Mouse (Mus musculus): ENCODE data around the gene Akap12.

Akap12 gene

GRCm38 (mm10) chr10:4357435-4357834 lies 91.3 kb downstream of the Akap12 start:
- DNase-seq (ENCODE audit: low spot score), result no peak

GRCm38 (mm10) chr10:4364618-4365017 lies 98.4 kb downstream of the Akap12 start:
- no peak for DNase-seq (ENCODE audit: low spot score)

GRCm38 (mm10) chr10:4370105-4370504 lies 103.9 kb downstream of the Akap12 start:
- DNase-seq (ENCODE audit: low spot score), result no peak

GRCm38 (mm10) chr10:4372011-4372410 lies 105.8 kb downstream of the Akap12 start:
- DNase-seq (ENCODE audit: low spot score), result peak; percentile 73

- DNase-seq (ENCODE audit: low spot score), result no peak
Observed at GRCm38 (mm10) chr10:4373558-4373957, 107.4 kb downstream of the Akap12 start.

GRCm38 (mm10) chr10:4374239-4374638 lies 108.1 kb downstream of the Akap12 start:
- no peak for DNase-seq (ENCODE audit: low spot score)

- DNase-seq (ENCODE audit: low spot score), result no peak
Observed at GRCm38 (mm10) chr10:4374734-4375133, 108.6 kb downstream of the Akap12 start.

GRCm38 (mm10) chr10:4375267-4375666 lies 109.1 kb downstream of the Akap12 start:
- no peak for DNase-seq (ENCODE audit: low spot score)

- no peak for DNase-seq (ENCODE audit: low spot score)
Observed at GRCm38 (mm10) chr10:4376461-4376860, 110.3 kb downstream of the Akap12 start.

- DNase-seq (ENCODE audit: low spot score), result no peak
Observed at GRCm38 (mm10) chr10:4376931-4377330, 110.8 kb downstream of the Akap12 start.

GRCm38 (mm10) chr10:4380748-4381147 lies 114.6 kb downstream of the Akap12 start:
- no peak for DNase-seq (ENCODE audit: low spot score)

- no peak for DNase-seq (ENCODE audit: low spot score)
Observed at GRCm38 (mm10) chr10:4384244-4384643, 118.1 kb downstream of the Akap12 start.

GRCm38 (mm10) chr10:4386609-4387591 lies 120.7 kb downstream of the Akap12 start:
- peak; percentile 98 for DNase-seq (ENCODE audit: low spot score)

GRCm38 (mm10) chr10:4387701-4388383 lies 121.7 kb downstream of the Akap12 start, which contains the start of gene Zbtb2:
Gene Zbtb2, minus strand, starts transcription at chr10:4388108.
- peak; percentile 74 for DNase-seq (ENCODE audit: low spot score)

GRCm38 (mm10) chr10:4388384-4388745 lies 122.2 kb downstream of the Akap12 start:
- DNase-seq (ENCODE audit: low spot score), result no peak

GRCm38 (mm10) chr10:4389036-4389435 lies 122.9 kb downstream of the Akap12 start:
- no peak for DNase-seq (ENCODE audit: low spot score)

- DNase-seq (ENCODE audit: low spot score), result no peak
Observed at GRCm38 (mm10) chr10:4389461-4390112, 123.4 kb downstream of the Akap12 start.

- DNase-seq (ENCODE audit: low spot score), result no peak
Observed at GRCm38 (mm10) chr10:4390550-4390949, 124.4 kb downstream of the Akap12 start.

GRCm38 (mm10) chr10:4391076-4391475 lies 124.9 kb downstream of the Akap12 start:
- no peak for DNase-seq (ENCODE audit: low spot score)

GRCm38 (mm10) chr10:4391851-4392250 lies 125.7 kb downstream of the Akap12 start:
- DNase-seq (ENCODE audit: low spot score), result peak; percentile 49

GRCm38 (mm10) chr10:4395321-4395720 lies 129.1 kb downstream of the Akap12 start:
- DNase-seq (ENCODE audit: low spot score), result no peak

- DNase-seq (ENCODE audit: low spot score), result no peak
Observed at GRCm38 (mm10) chr10:4398058-4398457, 131.9 kb downstream of the Akap12 start.

All from retina, embryonic 14.5 days (tissue).